Mouse (Mus musculus) lung, embryonic 14.5 days (tissue): ENCODE data around the gene Ctsw. TPM values are rescaled to one million over a fixed set of nuclear protein-coding genes. Genes with fewer than 3 reads are reported as not detected.

Source experiments
- ATAC-seq: fragments of 200-750 bp; cut with Nextera tagmentation; 2 replicates; pipeline ENCODE4 v1.8.0; 2017; ENCODE audit warnings: mild to moderate bottlenecking, moderate TSS enrichment, moderate library complexity; ENCODE audit not compliant: insufficient read depth
- DNase-seq: peaks from one replicate; pipeline ENCODE4 v3.0.0-alpha.2; 2015
- H3K27ac ChIP-seq: fragments of 300-500 bp; sonication (generic); 2 replicates; pipeline ENCODE4 v1.5.1; 2014; ENCODE audit warnings: low read depth, mild to moderate bottlenecking, moderate library complexity
- H3K27me3 ChIP-seq: fragments of 300-500 bp; sonication (generic); 2 replicates; pipeline ENCODE4 v1.6.1; 2014; ENCODE audit warnings: low read length, control low read depth; ENCODE audit not compliant: insufficient read depth
- H3K36me3 ChIP-seq: fragments of 300-500 bp; sonication (generic); 2 replicates; pipeline ENCODE4 v1.6.1; 2014; ENCODE audit warnings: control low read depth; ENCODE audit not compliant: insufficient read depth
- H3K4me1 ChIP-seq: fragments of 300-500 bp; sonication (generic); 2 replicates; pipeline ENCODE4 v1.6.1; 2014; ENCODE audit warnings: antibody characterized with exemption, control low read depth; ENCODE audit not compliant: insufficient read depth
- H3K4me2 ChIP-seq: fragments of 300-500 bp; sonication (generic); 2 replicates; pipeline ENCODE4 v1.6.1; 2014; ENCODE audit warnings: mild to moderate bottlenecking
- H3K4me3 ChIP-seq: fragments of 300-500 bp; sonication (generic); 2 replicates; pipeline ENCODE4 v1.5.1; 2014; ENCODE audit warnings: low read depth, low read length
- H3K9ac ChIP-seq: fragments of 300-500 bp; sonication (generic); 2 replicates; pipeline ENCODE4 v1.6.1; 2014
- H3K9me3 ChIP-seq: fragments of 300-500 bp; sonication (generic); 2 replicates; pipeline ENCODE4 v1.6.1; 2016; ENCODE audit warnings: low read depth, low read length, control low read depth
- CTCF ChIP-seq: IDR thresholded peaks from 2 replicates; pipeline ENCODE4 v1.5.1; 2016; ENCODE audit warnings: antibody characterized with exemption, low read depth
- WGBS: fragments of 180-500 bp; shearing (Covaris S2); extraction: QIAGEN DNeasy Blood & Tissue Kit; methylation state at CpG from one replicate; pipeline ENCODE4 v1.1.7; 2014; 5-methylcytosine and 5-hydroxymethylcytosine counted together
- polyA plus RNA-seq: library from polyadenylated mRNA; unstranded; fragments of >200 nt; fragmentation: Nextera tagmentation; extraction: Ambion mirVana; gene quantifications from 2 replicates; pipeline ENCODE4 v1.2.1, GENCODE M21; 2014

Ctsw gene
- polyA plus RNA-seq, 1 experiment from 2014 or later: 1.8 TPM

- Histone ChIP-seq H3K4me2 (no peak overlapping the region), H3K27me3 (no peaks in the 10 kb centered on the region), H3K9me3 (no peaks in the 10 kb centered on the region), H3K27ac (no peak overlapping the region), H3K4me3 (no peak overlapping the region), H3K36me3 (peaks cover 36% of the 10 kb centered on the region), H3K4me1 (0 out of 2 replicates have a peak, but pooled peaks cover 8% of the 10 kb centered on the region), H3K9ac (no peak overlapping the region)
- no peak for ATAC-seq
- no peak for DNase-seq
- WGBS: 90% methylated on average over 8 of the region's 8 CpGs
- TF ChIP-seq CTCF: no peak
These were observed 49.4 kb downstream of the Ctsw start for GRCm38 (mm10) chr19:5418750-5419466.

Other genes starting within 250 kb of the Ctsw start
- gene Pacs1, start 195.4 kb downstream of the Ctsw start, polyA plus RNA-seq: 27.8 and 31.8 TPM in 2 replicates
- gene Sf3b2, start 173.1 kb downstream of the Ctsw start, polyA plus RNA-seq: 334 and 368 TPM in 2 replicates
- gene Gal3st3, start 170.2 kb downstream of the Ctsw start, polyA plus RNA-seq: 2.2 and 2.9 TPM in 2 replicates
- not detected in 2 replicates for gene Catsper1, start 132.8 kb downstream of the Ctsw start, polyA plus RNA-seq
- gene Cst6, start 118.9 kb downstream of the Ctsw start, polyA plus RNA-seq: 0.41 TPM in 1 of 2 replicates, not detected in the other
- 59.1 and 71.1 TPM in 2 replicates for gene Eif1ad, start 101.8 kb downstream of the Ctsw start, polyA plus RNA-seq
- 515 and 542 TPM in 2 replicates for gene Banf1, start 101.3 kb downstream of the Ctsw start, polyA plus RNA-seq
- gene Sart1, start 79.8 kb downstream of the Ctsw start, polyA plus RNA-seq: 72.0 and 73.8 TPM in 2 replicates
- 0.64 TPM in 1 of 2 replicates, not detected in the other for gene Tsga10ip, start 66.0 kb downstream of the Ctsw start, polyA plus RNA-seq
- 204 and 217 TPM in 2 replicates for gene Drap1, start 43.5 kb downstream of the Ctsw start, polyA plus RNA-seq
- 40.8 and 42.7 TPM in 2 replicates for gene AI837181, start 43.4 kb downstream of the Ctsw start, polyA plus RNA-seq
- not detected in 2 replicates for gene Fosl1, start 21.0 kb downstream of the Ctsw start, polyA plus RNA-seq
- gene Ccdc85b, start 10.6 kb downstream of the Ctsw start, polyA plus RNA-seq: 9.0 and 10.0 TPM in 2 replicates
- gene Fibp, start 7.9 kb downstream of the Ctsw start, polyA plus RNA-seq: 101 and 104 TPM in 2 replicates
- 178 and 192 TPM in 2 replicates for gene Efemp2, start 5.4 kb upstream of the Ctsw start, polyA plus RNA-seq
- gene Mus81, start 19.9 kb upstream of the Ctsw start, polyA plus RNA-seq: 39.8 and 42.6 TPM in 2 replicates
- 3,236 and 3,318 TPM in 2 replicates for gene Cfl1, start 21.9 kb upstream of the Ctsw start, polyA plus RNA-seq
- gene 1700020D05Rik, start 35.3 kb upstream of the Ctsw start, polyA plus RNA-seq: 0.18 TPM in 1 of 2 replicates, not detected in the other
- 6.0 and 6.7 TPM in 2 replicates for gene Snx32, start 42.0 kb upstream of the Ctsw start, polyA plus RNA-seq
- gene Ovol1, start 92.1 kb upstream of the Ctsw start, polyA plus RNA-seq: 0.89 and 1.0 TPM in 2 replicates
- gene Ap5b1, start 99.5 kb upstream of the Ctsw start, polyA plus RNA-seq: 3.7 and 4.2 TPM in 2 replicates
- gene Rnaseh2c, start 133.4 kb upstream of the Ctsw start, polyA plus RNA-seq: 138 and 145 TPM in 2 replicates
- gene Kat5, start 141.7 kb upstream of the Ctsw start, polyA plus RNA-seq: 25.5 and 33.4 TPM in 2 replicates
- gene Rela, start 169.0 kb upstream of the Ctsw start, polyA plus RNA-seq: 52.3 and 54.2 TPM in 2 replicates
- 40.4 and 49.3 TPM in 2 replicates for gene Sipa1, start 195.2 kb upstream of the Ctsw start, polyA plus RNA-seq
- 36.6 TPM in 2 replicates for gene Map3k11, start 220.2 kb upstream of the Ctsw start, polyA plus RNA-seq
- 28.4 and 35.2 TPM in 2 replicates for gene Pcnx3, start 220.4 kb upstream of the Ctsw start, polyA plus RNA-seq
- 0.32 and 0.47 TPM in 2 replicates for gene Kcnk7, start 235.9 kb upstream of the Ctsw start, polyA plus RNA-seq